Mouse (Mus musculus): ENCODE results near the gene Ip6k2.

- TF ChIP-seq CTCF (IDR thresholded peaks at IDR 0.05; ENCODE audit: low read depth, low read length) (no peak), GATA1 (IDR thresholded peaks at IDR 0.05; ENCODE audit: borderline replicate concordance, low read length) (no peak), TAL1 (conservative IDR thresholded peaks at IDR 0.05; ENCODE audit: low read depth, low read length) (no peak), POLR2AphosphoS5 (IDR thresholded peaks at IDR 0.05; ENCODE audit: insufficient replicate concordance, low read depth, low read length) (no peak), GATA2 (IDR thresholded peaks at IDR 0.05; ENCODE audit: borderline replicate concordance, low read depth, low read length) (no peak)
These were observed 64.8 kb downstream of the Ip6k2 start for GRCm38 (mm10) chr9:108848419-108848818.
